Mouse (Mus musculus): Measurements from ENCODE around the gene Lce1a1. TPM values are rescaled to one million over a fixed set of nuclear protein-coding genes. Genes with fewer than 3 reads are reported as not detected.

The Lce1a1 gene
- total and polyA plus RNA-seq, 2 experiments from 2014 or later: not detected

GRCm38 (mm10) chr3:92621560-92621959, 26.5 kb downstream of the Lce1a1 start, which contains the start of gene Lce6a:
Lce6a (minus strand) TSS chr3:92621660.
- Histone ChIP-seq H3K4me1 (ENCODE audit: control insufficient read depth, insufficient read depth) (no peaks in the 10 kb centered on the region), H3K9ac (replicated peaks; ENCODE audit: low read depth, low read length) (no peak within 1 kb of the TSS), H3K4me2 (ENCODE audit: low read depth, low read length) (no peak within 1 kb of the TSS), H3K27me3 (ENCODE audit: control insufficient read depth, insufficient read depth, low read length) (no peaks in the 10 kb centered on the region), H3K36me3 (replicated peaks; ENCODE audit: control insufficient read depth, insufficient read depth, low read length) (no peaks in the 10 kb centered on the region), H3K9me3 (replicated peaks; ENCODE audit: control insufficient read depth, low read length) (no peaks in the 10 kb centered on the region), H3K4me3 (ENCODE audit: low read depth, low read length) (no peak within 1 kb of the TSS), H3K27ac (ENCODE audit: low read depth) (no peak within 1 kb of the TSS)
- ATAC-seq (ENCODE audit: insufficient read depth, low read depth) (no peak), DNase-seq (ENCODE audit: low spot score) (no peak)
- TF ChIP-seq CTCF (IDR thresholded peaks at IDR 0.05; ENCODE audit: low read depth) (no peak), EP300 (IDR thresholded peaks at IDR 0.05; ENCODE audit: low read depth) (no peak)
- WGBS: 60% methylated on average over 2 of the region's 2 CpGs

- Histone ChIP-seq H3K9me3 (replicated peaks; ENCODE audit: control insufficient read depth, low read length) (no peaks in the 10 kb centered on the region), H3K27ac (ENCODE audit: low read depth) (no peak overlapping the region), H3K9ac (replicated peaks; ENCODE audit: low read depth, low read length) (no peak overlapping the region), H3K36me3 (replicated peaks; ENCODE audit: control insufficient read depth, insufficient read depth, low read length) (no peaks in the 10 kb centered on the region), H3K27me3 (ENCODE audit: control insufficient read depth, insufficient read depth, low read length) (no peaks in the 10 kb centered on the region), H3K4me1 (ENCODE audit: control insufficient read depth, insufficient read depth) (no peaks in the 10 kb centered on the region), H3K4me3 (ENCODE audit: low read depth, low read length) (no peak overlapping the region), H3K4me2 (ENCODE audit: low read depth, low read length) (no peak overlapping the region)
- DNase-seq (ENCODE audit: low spot score): no peak
- no peak for TF ChIP-seq CTCF (IDR thresholded peaks at IDR 0.05; ENCODE audit: low read depth)
- TF ChIP-seq EP300 (IDR thresholded peaks at IDR 0.05; ENCODE audit: low read depth): no peak
- 17% methylated on average over 1 of the region's 1 CpGs for WGBS
- no peak for ATAC-seq (ENCODE audit: insufficient read depth, low read depth)
Observed at GRCm38 (mm10) chr3:92609804-92610203, 38.3 kb downstream of the Lce1a1 start.

GRCm38 (mm10) chr3:92607392-92607791, 40.7 kb downstream of the Lce1a1 start, which contains the start of gene 2210017I01Rik:
2210017I01Rik (minus strand) TSS chr3:92607492.
- H3K4me3 ChIP-seq (ENCODE audit: low read depth, low read length): no peak within 1 kb of the TSS
- no peak for DNase-seq (ENCODE audit: low spot score)
- H3K4me1 ChIP-seq (ENCODE audit: control insufficient read depth, insufficient read depth): no peaks in the 10 kb centered on the region
- no peaks in the 10 kb centered on the region for H3K27me3 ChIP-seq (ENCODE audit: control insufficient read depth, insufficient read depth, low read length)
- H3K4me2 ChIP-seq (ENCODE audit: low read depth, low read length): no peak within 1 kb of the TSS
- H3K27ac ChIP-seq (ENCODE audit: low read depth): no peak within 1 kb of the TSS
- ATAC-seq (ENCODE audit: insufficient read depth, low read depth): no peak
- TF ChIP-seq EP300 (IDR thresholded peaks at IDR 0.05; ENCODE audit: low read depth): no peak
- no peak for TF ChIP-seq CTCF (IDR thresholded peaks at IDR 0.05; ENCODE audit: low read depth)
- H3K9me3 ChIP-seq (replicated peaks; ENCODE audit: control insufficient read depth, low read length): no peaks in the 10 kb centered on the region
- no peak within 1 kb of the TSS for H3K9ac ChIP-seq (replicated peaks; ENCODE audit: low read depth, low read length)
- H3K36me3 ChIP-seq (replicated peaks; ENCODE audit: control insufficient read depth, insufficient read depth, low read length): no peaks in the 10 kb centered on the region

GRCm38 (mm10) chr3:92602169-92602568, 45.9 kb downstream of the Lce1a1 start:
- no peak for DNase-seq (ENCODE audit: low spot score)
- no peaks in the 10 kb centered on the region for H3K4me1 ChIP-seq (ENCODE audit: control insufficient read depth, insufficient read depth)
- no peaks in the 10 kb centered on the region for H3K36me3 ChIP-seq (replicated peaks; ENCODE audit: control insufficient read depth, insufficient read depth, low read length)
- TF ChIP-seq EP300 (IDR thresholded peaks at IDR 0.05; ENCODE audit: low read depth) (no peak), CTCF (IDR thresholded peaks at IDR 0.05; ENCODE audit: low read depth) (peak; percentile 35)
- H3K27me3 ChIP-seq (ENCODE audit: control insufficient read depth, insufficient read depth, low read length): no peaks in the 10 kb centered on the region
- no peaks in the 10 kb centered on the region for H3K9me3 ChIP-seq (replicated peaks; ENCODE audit: control insufficient read depth, low read length)
- H3K9ac ChIP-seq (replicated peaks; ENCODE audit: low read depth, low read length): no peak overlapping the region
- H3K4me3 ChIP-seq (ENCODE audit: low read depth, low read length): no peak overlapping the region
- WGBS: 35% methylated on average over 1 of the region's 1 CpGs
- no peak overlapping the region for H3K27ac ChIP-seq (ENCODE audit: low read depth)
- ATAC-seq (ENCODE audit: insufficient read depth, low read depth): no peak
- no peak overlapping the region for H3K4me2 ChIP-seq (ENCODE audit: low read depth, low read length)

- Histone ChIP-seq H3K9ac (replicated peaks; ENCODE audit: low read depth, low read length) (no peak overlapping the region), H3K9me3 (replicated peaks; ENCODE audit: control insufficient read depth, low read length) (no peaks in the 10 kb centered on the region), H3K27me3 (ENCODE audit: control insufficient read depth, insufficient read depth, low read length) (no peaks in the 10 kb centered on the region), H3K36me3 (replicated peaks; ENCODE audit: control insufficient read depth, insufficient read depth, low read length) (no peaks in the 10 kb centered on the region), H3K27ac (ENCODE audit: low read depth) (no peak overlapping the region), H3K4me1 (ENCODE audit: control insufficient read depth, insufficient read depth) (no peaks in the 10 kb centered on the region), H3K4me2 (ENCODE audit: low read depth, low read length) (no peak overlapping the region), H3K4me3 (ENCODE audit: low read depth, low read length) (no peak overlapping the region)
- WGBS: 43% methylated on average over 1 of the region's 1 CpGs
- peak; percentile 26 for TF ChIP-seq CTCF (IDR thresholded peaks at IDR 0.05; ENCODE audit: low read depth)
- no peak for TF ChIP-seq EP300 (IDR thresholded peaks at IDR 0.05; ENCODE audit: low read depth)
- DNase-seq (ENCODE audit: low spot score): no peak
- no peak for ATAC-seq (ENCODE audit: insufficient read depth, low read depth)
Observed at GRCm38 (mm10) chr3:92600456-92600855, 47.7 kb downstream of the Lce1a1 start.

GRCm38 (mm10) chr3:92599973-92600372, 48.1 kb downstream of the Lce1a1 start:
- H3K27me3 ChIP-seq (ENCODE audit: control insufficient read depth, insufficient read depth, low read length): no peaks in the 10 kb centered on the region
- H3K36me3 ChIP-seq (replicated peaks; ENCODE audit: control insufficient read depth, insufficient read depth, low read length): no peaks in the 10 kb centered on the region
- DNase-seq (ENCODE audit: low spot score) (no peak), ATAC-seq (ENCODE audit: insufficient read depth, low read depth) (no peak)
- no peaks in the 10 kb centered on the region for H3K4me1 ChIP-seq (ENCODE audit: control insufficient read depth, insufficient read depth)
- no peaks in the 10 kb centered on the region for H3K9me3 ChIP-seq (replicated peaks; ENCODE audit: control insufficient read depth, low read length)
- H3K27ac ChIP-seq (ENCODE audit: low read depth): no peak overlapping the region
- TF ChIP-seq CTCF (IDR thresholded peaks at IDR 0.05; ENCODE audit: low read depth): no peak
- TF ChIP-seq EP300 (IDR thresholded peaks at IDR 0.05; ENCODE audit: low read depth): no peak
- H3K9ac ChIP-seq (replicated peaks; ENCODE audit: low read depth, low read length): no peak overlapping the region
- no peak overlapping the region for H3K4me2 ChIP-seq (ENCODE audit: low read depth, low read length)
- no peak overlapping the region for H3K4me3 ChIP-seq (ENCODE audit: low read depth, low read length)
